ENCODE assay signal across 13 mouse cellular contexts in the genomic region with DNA sequence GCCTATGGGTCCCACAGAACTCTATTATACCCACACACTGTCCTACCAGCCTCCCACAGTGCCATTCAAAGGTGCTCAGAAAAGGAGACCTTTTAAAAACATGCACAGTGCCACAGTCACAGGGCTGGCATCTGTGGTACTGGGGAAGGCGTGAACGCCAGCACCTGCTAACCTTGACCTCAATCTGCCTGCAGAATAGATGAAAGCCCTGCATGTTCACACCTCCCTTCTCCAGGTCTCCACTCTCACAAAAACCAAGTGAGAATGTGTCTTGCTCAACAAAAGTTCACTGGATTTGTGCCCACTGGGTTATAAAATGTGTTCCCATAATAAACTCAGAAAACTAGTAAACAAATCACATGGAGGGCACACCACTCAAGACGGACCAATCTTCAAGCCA. TPM values are rescaled to one million over a fixed set of nuclear protein-coding genes. Genes with fewer than 3 reads are reported as not detected.
A peak's percentile ranks its signal among the peaks of the same experiment; 100 is the strongest.
DNase-seq lines count a peak whose midpoint lies in the region; ATAC-seq lines count a peak whose summit lies in the region.
"Had no signal": no experiment of that assay in that cellular context is flagged by ENCODE, and none has a peak within 500 bp of the region (broad histone marks: within the 10 kb centered on the region; RNA-seq: fewer than 3 reads in every experiment).

No protein-coding gene starts in this region.

- 83% methylated on average over 3 of the region's 3 CpGs for WGBS in heart, embryonic 14.5 days
- WGBS in heart, embryonic 11.5 days (ENCODE audit: insufficient replicate concordance): 89% methylated on average over 3 of the region's 3 CpGs
- WGBS in midbrain, embryonic 16.5 days: 57% methylated on average over 3 of the region's 3 CpGs
- 88% methylated on average over 3 of the region's 3 CpGs for WGBS in midbrain, embryonic 10.5 days
- 36% methylated on average over 3 of the region's 3 CpGs for WGBS in forebrain, embryonic 13.5 days

- peak overlapping the region; percentile 39 to 62; a peak in 2 of 4 replicates for H3K27ac ChIP-seq in heart, embryonic 14.5 days (replicated peaks in 1 of 2; ENCODE audit: control insufficient read depth in 1 of 2, insufficient read depth in 1 of 2, low read depth in 2 of 2, low read length in 2 of 2)
- no peak overlapping the region for H3K27ac ChIP-seq in heart, embryonic 11.5 days (ENCODE audit: low read depth, low read length)
- H3K27ac ChIP-seq in midbrain, embryonic 16.5 days (ENCODE audit: low read length): no peak overlapping the region
- H3K27ac ChIP-seq in midbrain, embryonic 10.5 days (replicated peaks): no peak overlapping the region; the same call in 1 of the 2 replicates
- H3K27ac ChIP-seq in forebrain, embryonic 13.5 days: peak overlapping the region; percentile 91
- H3K27ac ChIP-seq: midbrain, embryonic 12.5 days had no signal

- H3K4me2 ChIP-seq in heart, embryonic 14.5 days (ENCODE audit: low read length): no peak overlapping the region
- H3K4me2 ChIP-seq in heart, embryonic 11.5 days: no peak overlapping the region
- H3K4me2 ChIP-seq in midbrain, embryonic 16.5 days (ENCODE audit: low read length): no peak overlapping the region
- peak overlapping the region; percentile 24 for H3K4me2 ChIP-seq in forebrain, embryonic 13.5 days
- H3K4me2 ChIP-seq: liver, embryonic 11.5 days; midbrain, embryonic 12.5 days had no signal

- no peaks in the 10 kb centered on the region for H3K9me3 ChIP-seq in heart, embryonic 14.5 days (ENCODE audit: control insufficient read depth, low read length)
- H3K9me3 ChIP-seq in heart, embryonic 11.5 days (replicated peaks; ENCODE audit: control insufficient read depth, low read length): no peaks in the 10 kb centered on the region
- H3K9me3 ChIP-seq in midbrain, embryonic 16.5 days (replicated peaks; ENCODE audit: control insufficient read depth, low read length, poor library complexity, severe bottlenecking): no peaks in the 10 kb centered on the region
- H3K9me3 ChIP-seq in midbrain, embryonic 10.5 days (replicated peaks): no peaks in the 10 kb centered on the region
- H3K9me3 ChIP-seq in forebrain, embryonic 13.5 days (replicated peaks): no peaks in the 10 kb centered on the region
- H3K9me3 ChIP-seq: midbrain, embryonic 12.5 days had no signal

- no peaks in the 10 kb centered on the region for H3K27me3 ChIP-seq in heart, embryonic 14.5 days (ENCODE audit: control insufficient read depth, insufficient read depth, low read length)
- no peaks in the 10 kb centered on the region for H3K27me3 ChIP-seq in heart, embryonic 11.5 days (ENCODE audit: control insufficient read depth, insufficient read depth, low read length)
- no peaks in the 10 kb centered on the region for H3K27me3 ChIP-seq in midbrain, embryonic 16.5 days (ENCODE audit: control insufficient read depth, insufficient read depth, low read depth, low read length)
- no peaks in the 10 kb centered on the region for H3K27me3 ChIP-seq in midbrain, embryonic 10.5 days (ENCODE audit: low read depth, poor library complexity, severe bottlenecking)
- no peaks in the 10 kb centered on the region for H3K27me3 ChIP-seq in forebrain, embryonic 13.5 days
- H3K27me3 ChIP-seq: midbrain, embryonic 12.5 days had no signal

- peaks cover 30 to 46% of the 10 kb centered on the region in 2 experiments for H3K4me1 ChIP-seq in heart, embryonic 14.5 days (ENCODE audit: control insufficient read depth in 2 of 2, insufficient read depth in 2 of 2, low read length in 2 of 2)
- H3K4me1 ChIP-seq in heart, embryonic 11.5 days (ENCODE audit: control insufficient read depth, insufficient read depth, low read length): peaks cover 24% of the 10 kb centered on the region
- peaks cover 37% of the 10 kb centered on the region for H3K4me1 ChIP-seq in midbrain, embryonic 16.5 days (ENCODE audit: control insufficient read depth, insufficient read depth, low read length)
- peaks cover 61% of the 10 kb centered on the region for H3K4me1 ChIP-seq in midbrain, embryonic 10.5 days
- H3K4me1 ChIP-seq in forebrain, embryonic 13.5 days: peaks cover 67% of the 10 kb centered on the region

- ATAC-seq in heart, embryonic 14.5 days (ENCODE audit: insufficient number of reproducible peaks, insufficient read depth, low FRiP score, low read depth): no peak
- ATAC-seq in heart, embryonic 11.5 days (replicated peaks; ENCODE audit: insufficient number of reproducible peaks, low FRiP score, low TSS enrichment): no peak
- peak; percentile 17; the same call in 1 of the 2 replicates for ATAC-seq in midbrain, embryonic 16.5 days
- peak; percentile 71 for ATAC-seq in forebrain, embryonic 13.5 days

- DNase-seq in midbrain, embryonic 10.5 days (ENCODE audit: low spot score): no peak
- DNase-seq in thymus, postnatal 25 days: peak; percentile 46
- no peak for DNase-seq in right cerebral cortex, postnatal 10 days (ENCODE audit: low spot score in 2 of 2)
- no peak for DNase-seq in cerebellum, postnatal 14 days
- DNase-seq: cerebellum, adult 9-11 months; heart, postnatal 14 days had no signal

- no peak overlapping the region for H3K9ac ChIP-seq in heart, embryonic 14.5 days (ENCODE audit: low read length)
- no peak overlapping the region for H3K9ac ChIP-seq in heart, embryonic 11.5 days (ENCODE audit: low read depth, low read length)
- no peak overlapping the region for H3K9ac ChIP-seq in midbrain, embryonic 16.5 days (ENCODE audit: low read depth, low read length)
- H3K9ac ChIP-seq in forebrain, embryonic 13.5 days: peak overlapping the region; percentile 32; the same call in 1 of the 2 replicates
- H3K9ac ChIP-seq: midbrain, embryonic 12.5 days had no signal

- H3K4me3 ChIP-seq in heart, embryonic 14.5 days (ENCODE audit: control insufficient read depth in 1 of 2, insufficient read depth in 1 of 2, low read depth in 1 of 2, low read length in 2 of 2): no peak overlapping the region
- H3K4me3 ChIP-seq in heart, embryonic 11.5 days (ENCODE audit: low read depth, low read length): no peak overlapping the region
- H3K4me3 ChIP-seq in midbrain, embryonic 16.5 days (ENCODE audit: low read depth, low read length): no peak overlapping the region
- H3K4me3 ChIP-seq in midbrain, embryonic 10.5 days: no peak overlapping the region
- no peak overlapping the region for H3K4me3 ChIP-seq in forebrain, embryonic 13.5 days
- H3K4me3 ChIP-seq: erythroblast, embryonic 14.5 days; midbrain, embryonic 12.5 days had no signal

- H3K36me3 ChIP-seq in heart, embryonic 14.5 days (ENCODE audit: control insufficient read depth, insufficient read depth, low read length): no peaks in the 10 kb centered on the region
- no peaks in the 10 kb centered on the region; the same call in 1 of the 2 replicates for H3K36me3 ChIP-seq in heart, embryonic 11.5 days (ENCODE audit: control insufficient read depth, insufficient read depth, low read length)
- no peaks in the 10 kb centered on the region for H3K36me3 ChIP-seq in midbrain, embryonic 16.5 days (ENCODE audit: control insufficient read depth, insufficient read depth, low read length)
- peaks cover 13% of the 10 kb centered on the region; the same call in 1 of the 2 replicates for H3K36me3 ChIP-seq in midbrain, embryonic 10.5 days
- H3K36me3 ChIP-seq in forebrain, embryonic 13.5 days (ENCODE audit: poor library complexity, severe bottlenecking): peaks cover 4% of the 10 kb centered on the region

RNA-seq across cellular contexts. Expression of gene Tmem131l, which starts 42.9 kb away (rescaled TPM):
- polyA plus RNA-seq in heart, embryonic 14.5 days (2014; fragmentation: Nextera tagmentation; extraction: Ambion mirVana): 30.6 and 33.0 TPM in 2 replicates
- polyA plus RNA-seq in heart, embryonic 11.5 days (2014; fragmentation: Nextera tagmentation; extraction: Ambion mirVana): 27.8 and 35.0 TPM in 2 replicates
- polyA plus RNA-seq in midbrain, embryonic 16.5 days (2015; fragmentation: Nextera tagmentation; extraction: Ambion mirVana): 53.8 and 64.8 TPM in 2 replicates
- 59.4 and 68.0 TPM in 2 replicates for polyA plus RNA-seq in midbrain, embryonic 10.5 days (2016; fragmentation: Nextera tagmentation; extraction: Ambion mirVana)
- 125 and 139 TPM in 2 replicates for polyA plus RNA-seq in forebrain, embryonic 13.5 days (2015; fragmentation: Nextera tagmentation; extraction: Ambion mirVana)

Comparison
In these comparisons a context has a peak if more than half of its experiments do, and no peak if none do; other contexts are left out.
1. H3K27ac ChIP-seq: peak in heart, embryonic 14.5 days (2 of 2) and forebrain, embryonic 13.5 days (single experiment); none in heart, embryonic 11.5 days (single experiment), midbrain, embryonic 16.5 days (single experiment) and midbrain, embryonic 10.5 days (single experiment).
2. ATAC-seq: peak in midbrain, embryonic 16.5 days (single experiment) and forebrain, embryonic 13.5 days (single experiment); none in heart, embryonic 14.5 days (single experiment) and heart, embryonic 11.5 days (single experiment).